Mouse (Mus musculus) heart, postnatal 14 days (tissue): ENCODE data around the gene Srf. TPM values are rescaled to one million over a fixed set of nuclear protein-coding genes. Genes with fewer than 3 reads are reported as not detected.

Experiments
- DNase-seq, 2 experiments: peaks; one replicate each; pipeline ENCODE4 v3.0.0; 2021 to 2022
- intact Hi-C: fragments of 180-260 bp; cut with DNase I; formaldehyde crosslinking; loops from one replicate; pipeline ENCODE4 v1.15.1; 2025
- microRNA-seq, 2 experiments: library from miRNA; unstranded; fragments of <30 nt; microRNA quantifications; one replicate each; pipeline ENCODE4 v1.2.0; 2021 to 2022
- total RNA-seq, 2 experiments: library from RNA; stranded (reverse); gene quantifications; 2 replicates each; pipeline ENCODE4 v1.2.3; 2021

Srf gene
- total RNA-seq, 2 experiments from 2014 or later: 93.0 to 109 TPM

DNA sequence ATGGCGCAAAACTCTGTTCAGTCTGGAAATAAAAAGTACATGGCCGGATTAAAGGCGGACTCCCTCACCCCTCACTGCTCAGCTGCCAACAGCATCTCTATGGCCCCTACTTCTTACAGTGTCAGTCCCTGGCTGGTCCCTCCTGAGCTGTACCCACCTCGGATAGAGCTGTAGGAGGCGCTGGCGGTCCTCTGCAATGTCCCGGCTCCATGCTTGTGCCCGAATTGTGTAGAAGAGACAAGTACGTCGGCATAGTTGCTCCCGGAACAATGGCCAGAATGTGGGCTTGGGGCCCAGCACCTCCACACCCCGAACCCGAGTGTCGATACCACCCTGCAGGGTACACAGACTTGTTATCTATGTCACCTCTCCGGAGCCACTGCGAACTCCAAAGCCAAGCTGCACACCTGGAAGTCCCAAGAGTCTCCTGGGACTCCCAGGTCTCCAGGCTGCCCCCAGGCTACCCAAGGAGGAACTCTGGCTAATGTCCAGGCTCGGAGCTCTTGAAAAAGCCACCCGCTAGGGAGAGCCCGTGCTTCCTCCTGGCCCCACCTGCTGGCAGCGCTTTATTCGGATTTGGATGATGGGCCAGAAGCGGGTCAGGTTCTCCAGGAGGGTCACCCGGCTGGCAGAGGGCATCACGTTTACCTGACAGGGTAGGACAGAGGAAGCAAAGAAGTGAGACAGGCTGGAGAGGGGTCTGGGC is 33.9 kb downstream of the Srf start:
- DNase-seq: no peak
- intact Hi-C loops: no loop called here

DNA sequence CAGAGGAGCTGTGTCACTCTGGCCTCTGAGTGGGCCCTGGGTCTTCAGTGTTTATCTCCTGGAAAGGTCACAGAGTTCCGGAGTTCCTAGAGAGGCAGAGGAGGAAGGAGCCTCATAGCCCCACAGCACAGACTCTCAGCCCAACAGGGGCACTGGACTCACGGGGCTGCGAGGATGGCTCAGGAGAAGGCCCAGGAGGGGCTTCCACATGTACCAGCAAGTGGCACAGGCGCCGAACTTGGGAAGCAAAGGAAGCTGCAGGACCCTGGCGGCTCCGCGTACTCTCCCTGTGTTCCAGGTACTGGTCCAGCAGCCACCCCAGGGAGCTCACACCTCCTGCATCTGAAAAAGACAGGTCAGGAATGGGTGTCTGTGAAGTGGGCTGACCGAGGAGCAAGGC is 34.8 kb downstream of the Srf start:
- intact Hi-C loops: no loop called here
- DNase-seq: no peak

DNA sequence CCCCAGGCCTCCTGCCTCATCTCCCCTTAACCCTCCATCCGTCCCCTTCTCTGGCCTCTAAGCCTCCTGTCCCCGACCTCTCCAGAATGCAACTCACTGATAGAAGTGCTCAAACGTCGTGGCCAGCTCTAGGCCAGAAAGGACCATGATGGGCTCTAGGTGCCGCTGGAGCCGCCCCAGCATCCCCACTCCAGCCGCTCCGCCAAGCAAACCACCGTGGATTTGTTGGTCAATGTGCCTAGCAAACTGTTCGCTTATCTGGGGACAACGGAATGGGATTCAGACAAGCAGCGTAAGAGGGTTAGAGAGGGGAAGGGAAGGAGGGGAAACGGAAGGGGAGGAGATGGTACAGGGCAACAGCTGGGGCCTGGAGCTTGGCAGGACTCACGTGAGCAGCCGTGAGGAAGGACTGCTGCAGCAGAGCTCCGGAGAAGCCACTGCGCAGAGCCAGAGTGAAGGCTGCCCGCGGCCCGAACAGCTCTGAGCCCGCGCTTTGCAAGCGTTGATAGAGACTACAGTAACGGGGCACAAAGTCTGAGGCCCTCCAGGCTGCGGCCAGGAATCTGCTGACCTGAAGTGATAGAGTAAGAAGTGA is 35.5 kb downstream of the Srf start:
- intact Hi-C loops: no loop called here
- peak in 1 of 2 experiments; percentile 18 for DNase-seq

DNA sequence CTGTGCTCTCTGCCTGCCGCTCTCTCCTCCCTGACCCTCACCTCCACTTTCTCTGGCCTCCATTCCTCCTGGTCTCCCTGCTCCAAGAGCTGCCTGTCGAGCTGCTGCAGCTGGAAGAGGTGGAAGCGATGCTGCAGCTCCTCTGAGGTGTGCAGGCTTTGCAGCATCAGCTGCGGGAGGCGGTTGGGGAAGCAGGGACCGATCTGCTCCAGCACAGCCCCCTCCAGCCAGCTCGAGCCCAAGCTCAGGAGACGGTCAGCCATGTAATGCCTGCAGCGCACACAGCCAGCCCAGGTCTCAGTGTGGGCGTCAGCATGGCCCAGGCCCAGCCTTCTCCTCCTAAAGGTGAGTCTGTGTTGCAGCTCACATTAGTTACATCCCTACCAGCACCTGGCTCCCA is 36.0 kb downstream of the Srf start:
- DNase-seq: no peak
- intact Hi-C loops: no loop called here

DNA sequence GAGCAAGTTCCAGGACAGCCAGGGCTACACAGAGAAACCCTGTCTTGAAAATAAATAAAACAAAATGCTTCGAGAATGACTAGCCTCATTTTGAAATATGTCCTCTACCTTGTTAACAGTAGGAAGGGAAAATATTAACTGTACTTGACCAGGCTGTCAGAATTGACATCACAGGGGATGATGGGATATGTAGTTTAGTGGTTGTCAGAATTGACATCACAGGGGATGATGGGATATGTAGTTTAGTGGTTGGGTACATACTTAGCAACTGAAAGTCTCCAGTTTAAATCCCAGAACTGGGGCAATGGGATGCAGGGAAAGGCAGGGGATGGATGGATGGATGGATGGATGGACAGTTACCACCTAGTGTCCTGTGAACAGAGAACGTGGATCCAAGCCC is 42.6 kb downstream of the Srf start:
- no peak for DNase-seq
- intact Hi-C loops: no loop called here

DNA sequence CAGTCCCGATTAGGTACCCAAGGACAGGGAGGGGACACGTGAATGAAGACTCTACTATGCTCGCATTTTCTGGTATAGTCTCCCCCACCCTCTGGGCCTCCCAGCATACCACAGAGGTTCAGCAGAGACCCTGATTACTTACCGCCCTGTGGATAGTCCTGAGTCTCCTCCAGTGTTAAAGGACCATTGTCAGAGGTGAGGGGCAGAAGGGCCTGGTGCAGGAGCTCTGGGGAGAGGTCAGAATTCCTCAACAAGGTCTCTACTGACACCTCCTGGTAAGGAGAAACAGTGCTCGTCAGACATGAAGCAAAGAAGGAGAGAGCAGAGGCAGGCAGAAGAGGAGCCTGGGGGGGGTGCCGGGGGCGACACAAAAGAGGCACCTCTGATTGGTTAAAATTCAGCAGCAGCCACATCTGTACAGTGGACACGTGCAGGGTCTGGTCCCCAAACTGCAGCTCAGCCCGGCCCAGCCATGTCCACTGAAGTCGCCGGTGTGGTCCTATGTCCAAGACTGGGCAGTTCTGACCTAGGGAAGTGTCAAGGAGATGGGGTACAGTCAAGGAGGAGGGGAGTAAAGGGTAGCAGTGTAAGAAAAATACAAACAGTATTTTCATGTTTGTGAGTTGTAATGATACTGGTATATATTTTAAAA is 44.8 kb downstream of the Srf start:
- intact Hi-C loops: loop anchor here (2.0 kb wide), 1 partner anchor 74 kb away; no protein-coding TSS in a partner anchor
- DNase-seq: peak in 1 of 2 experiments; percentile 24

DNA sequence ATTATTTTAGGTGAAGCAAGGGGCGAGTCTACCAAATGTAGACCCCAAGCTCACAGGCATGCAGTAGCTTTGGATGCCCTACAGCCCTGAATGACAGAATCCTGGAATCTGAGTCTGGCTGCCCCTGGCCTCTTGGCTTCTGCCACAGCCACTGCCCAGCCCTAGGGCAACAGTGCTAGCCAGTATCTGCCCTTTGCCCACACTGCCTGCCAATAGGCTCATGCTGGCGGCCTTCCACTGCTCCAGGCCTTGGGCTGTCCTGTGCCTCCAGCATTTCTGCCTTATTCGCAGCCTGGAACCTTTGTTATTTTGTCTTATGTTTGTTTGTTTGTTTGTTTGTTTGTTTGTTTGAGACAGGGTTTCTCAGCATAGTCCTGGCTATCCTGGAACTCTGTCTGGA is 50.4 kb downstream of the Srf start:
- intact Hi-C loops: no loop called here
- DNase-seq: no peak

DNA sequence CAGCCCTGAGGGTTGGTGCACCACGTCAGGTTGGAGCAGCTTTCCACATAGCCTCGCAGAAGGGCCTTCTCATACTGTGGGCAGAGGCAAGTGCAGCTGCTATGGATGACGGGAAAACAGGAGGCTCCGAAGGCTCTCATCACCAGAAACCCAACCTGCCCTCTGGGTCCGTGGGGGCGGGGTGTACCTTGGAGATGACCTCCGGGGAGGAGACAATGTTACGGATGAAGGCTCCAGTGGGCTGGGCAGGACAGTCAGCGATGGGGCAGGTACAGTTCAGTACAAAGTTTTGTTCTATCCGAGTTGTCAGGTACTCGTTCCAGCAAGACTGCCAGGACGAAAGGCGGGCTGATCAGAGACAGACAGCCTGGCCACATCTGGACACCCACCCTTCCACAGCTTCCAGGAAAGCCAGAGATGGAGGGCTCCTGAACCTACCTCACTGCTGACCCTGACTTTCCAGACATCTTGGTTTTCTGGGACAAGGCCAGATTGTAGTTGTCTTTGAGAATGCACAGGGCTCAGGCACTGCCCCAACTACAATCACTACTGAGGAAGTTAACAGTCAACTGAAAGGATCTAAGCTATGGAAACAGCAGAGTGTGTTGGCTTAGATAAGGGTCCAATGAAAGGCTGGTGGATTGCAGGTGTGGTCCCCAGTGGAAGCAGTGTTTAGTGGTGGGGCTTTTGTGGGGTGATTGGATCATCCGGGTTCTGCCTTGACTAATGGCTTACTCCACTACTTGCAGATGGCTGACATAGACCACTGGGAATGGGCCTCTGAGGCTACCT is 51.9 kb downstream of the Srf start:
- DNase-seq: no peak
- intact Hi-C loops: no loop called here

DNA sequence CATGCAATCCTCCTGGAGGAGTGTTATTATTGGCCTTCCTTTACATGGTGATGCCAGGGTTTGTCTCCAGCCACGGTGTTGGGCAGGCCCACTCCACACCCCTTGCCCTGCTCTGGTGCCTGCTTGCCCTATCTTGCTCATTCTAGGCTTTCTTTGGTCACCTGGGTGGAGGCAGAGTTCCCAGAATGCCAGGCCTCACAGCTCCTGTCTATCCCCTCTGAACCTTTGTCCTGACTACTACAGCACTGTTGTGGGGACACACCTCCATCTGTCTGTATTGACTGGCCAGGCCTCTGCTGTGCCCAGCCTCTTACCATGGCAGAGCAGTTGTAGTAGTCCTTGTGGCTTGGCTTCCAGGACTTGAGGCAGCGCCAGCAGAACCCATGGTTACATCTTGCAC is 53.2 kb downstream of the Srf start:
- DNase-seq: no peak
- intact Hi-C loops: no loop called here

Small RNAs within 50 kb of the gene (microRNA-seq; reads per million reads assigned to microRNA genes)
- gene Mir6976: 2.4 to 2.8 reads per million in 2 experiments

Other genes starting within 250 kb of the Srf start
- 1 to 10 TPM; 4.6 to 5.4 TPM for gene Abcc10, start 227.8 kb downstream of the Srf start, total RNA-seq
- gene Zfp318, start 172.4 kb downstream of the Srf start, total RNA-seq: 10 to 100 TPM; 19.2 TPM
- gene Crip3, start 127.2 kb downstream of the Srf start, total RNA-seq: 1 to 10 TPM in 1 of 2 experiments, under 1 TPM in 1; 0.79 to 2.3 TPM
- gene Slc22a7, start 117.7 kb downstream of the Srf start, total RNA-seq: not detected
- under 1 TPM; 0.29 to 0.48 TPM for gene Ttbk1, start 68.5 kb downstream of the Srf start, total RNA-seq
- 1 to 10 TPM; 2.1 to 2.4 TPM for gene Dnph1, start 59.5 kb downstream of the Srf start, total RNA-seq
- 10 to 100 TPM; 17.0 to 18.2 TPM for gene Cul9, start 9.8 kb downstream of the Srf start, total RNA-seq
- gene Ptk7, start 73.3 kb upstream of the Srf start, total RNA-seq: 1 to 10 TPM; 9.1 to 9.2 TPM
- gene Klc4, start 89.8 kb upstream of the Srf start, total RNA-seq: 10 to 100 TPM; 24.5 to 25.3 TPM
- 100 to 1,000 TPM; 106 to 121 TPM for gene Mrpl2, start 90.1 kb upstream of the Srf start, total RNA-seq
- 10 to 100 TPM; 30.3 to 37.6 TPM for gene Cul7, start 94.2 kb upstream of the Srf start, total RNA-seq
- 10 to 100 TPM in 1 of 2 experiments, 1 to 10 TPM in 1; 9.8 to 14.2 TPM for gene Rrp36, start 118.2 kb upstream of the Srf start, total RNA-seq
- 10 to 100 TPM; 44.2 to 47.1 TPM for gene Mea1, start 122.6 kb upstream of the Srf start, total RNA-seq
- 100 to 1,000 TPM; 127 TPM for gene Klhdc3, start 124.7 kb upstream of the Srf start, total RNA-seq
- 10 to 100 TPM; 35.0 to 35.3 TPM for gene Ppp2r5d, start 148.9 kb upstream of the Srf start, total RNA-seq
- 10 to 100 TPM; 24.3 to 25.1 TPM for gene Pex6, start 155.3 kb upstream of the Srf start, total RNA-seq
- gene Gnmt, start 173.0 kb upstream of the Srf start, total RNA-seq: under 1 TPM; 0.26 to 0.41 TPM
- 10 to 100 TPM; 18.7 to 19.4 TPM for gene Cnpy3, start 196.0 kb upstream of the Srf start, total RNA-seq
- gene Ptcra, start 207.5 kb upstream of the Srf start, total RNA-seq: under 1 TPM in 1 of 2 experiments, not detected in 1; 0.78 TPM
- 10 to 100 TPM; 21.0 to 23.3 TPM for gene 2310039H08Rik, start 216.5 kb upstream of the Srf start, total RNA-seq
- 10 to 100 TPM; 51.2 to 59.5 TPM for gene Rpl7l1, start 226.5 kb upstream of the Srf start, total RNA-seq